31 mouse cellular contexts compared by ENCODE assay signal in genomic region chr4:155433993-155434392, GRCm38 (mm10). TPM values are rescaled to one million over a fixed set of nuclear protein-coding genes. Genes with fewer than 3 reads are reported as not detected.
DNase-seq lines count a peak whose midpoint lies in the region; ATAC-seq and TF ChIP-seq lines count a peak whose summit lies in the region.
"Had no signal": no experiment of that assay in that cellular context is flagged by ENCODE, and none has a peak within 500 bp of the region (broad histone marks: within the 10 kb centered on the region; RNA-seq: fewer than 3 reads in every experiment).

No protein-coding gene starts in this region.

- no peak for TF ChIP-seq POLR2A in heart, adult 2 months (IDR thresholded peaks at IDR 0.05; ENCODE audit: insufficient read depth, low read depth, low read length)
- TF ChIP-seq POLR2A in kidney, adult 2 months (IDR thresholded peaks at IDR 0.05; ENCODE audit: low read depth, low read length), result no peak

- H3K27ac ChIP-seq in heart, adult 2 months, result no peak overlapping the region
- no peak overlapping the region for H3K27ac ChIP-seq in heart, embryonic 12.5 days (ENCODE audit: poor library complexity, severe bottlenecking)
- H3K27ac ChIP-seq in kidney, adult 2 months (ENCODE audit: insufficient read depth, low read depth, low read length), result no peak overlapping the region
- no peak overlapping the region for H3K27ac ChIP-seq in kidney, embryonic 16.5 days (ENCODE audit: low read length)
- H3K27ac ChIP-seq: embryonic facial prominence, embryonic 12.5 days; hindbrain, embryonic 12.5 days; hindbrain, postnatal 0 days; intestine, embryonic 15.5 days; liver, embryonic 12.5 days; midbrain, embryonic 12.5 days; neural tube, embryonic 13.5 days had no signal

- 0 out of 2 replicates have a peak, but pooled peaks have one; percentile 24 for TF ChIP-seq EP300 in heart, adult 2 months (IDR thresholded peaks at IDR 0.05; ENCODE audit: insufficient read depth, low read depth, low read length)

- no peaks in the 10 kb centered on the region for H3K79me2 ChIP-seq in heart, adult 2 months (replicated peaks; ENCODE audit: control insufficient read depth, insufficient read depth, low read length)

- H3K4me2 ChIP-seq in heart, embryonic 12.5 days, result no peak overlapping the region
- H3K4me2 ChIP-seq in kidney, embryonic 16.5 days (replicated peaks; ENCODE audit: low read depth, low read length), result no peak overlapping the region
- H3K4me2 ChIP-seq: embryonic facial prominence, embryonic 12.5 days; hindbrain, embryonic 12.5 days; intestine, embryonic 15.5 days; liver, embryonic 12.5 days; midbrain, embryonic 12.5 days; neural tube, embryonic 13.5 days had no signal

- intact Hi-C loops in heart, adult 2 months (cut with DNase I), result no loop called here

- no peak for DNase-seq in heart, adult 2 months
- peak; percentile 49 for DNase-seq in kidney, adult 2 months
- peak; percentile 10 for DNase-seq in adipocyte (ENCODE audit: low spot score)
- DNase-seq in kidney, postnatal 36 days, result peak; percentile 23 to 39
- no peak for DNase-seq in MN1 (ENCODE audit: low spot score)
- DNase-seq: adrenal gland, postnatal 25 days; cerebellum, adult 11-12 months; cerebellum, adult 9-11 months; embryo, embryonic 11 days; gastrocnemius, postnatal 25 days; layer of hippocampus, postnatal 36 days; left cerebral cortex, postnatal 4 days; liver, postnatal 0 days; lung, postnatal 36 days; right cerebral cortex, postnatal 4 days; thymus, adult 2 months; thymus, postnatal 36 days had no signal

- H3K9me3 ChIP-seq in heart, embryonic 12.5 days (replicated peaks), result 0 out of 2 replicates have a peak, but pooled peaks cover 4% of the 10 kb centered on the region
- H3K9me3 ChIP-seq in kidney, embryonic 16.5 days (ENCODE audit: low read length), result no peaks in the 10 kb centered on the region
- H3K9me3 ChIP-seq: embryonic facial prominence, embryonic 12.5 days; hindbrain, embryonic 12.5 days; intestine, embryonic 15.5 days; liver, embryonic 12.5 days; midbrain, embryonic 12.5 days; neural tube, embryonic 13.5 days had no signal

- no peaks in the 10 kb centered on the region for H3K36me3 ChIP-seq in heart, adult 2 months (ENCODE audit: control insufficient read depth, insufficient read depth, low read length)
- no peaks in the 10 kb centered on the region for H3K36me3 ChIP-seq in heart, embryonic 12.5 days
- H3K36me3 ChIP-seq in kidney, adult 2 months (ENCODE audit: control insufficient read depth, insufficient read depth, low read length), result no peaks in the 10 kb centered on the region
- H3K36me3 ChIP-seq in kidney, embryonic 16.5 days (ENCODE audit: insufficient read depth, low read length), result no peaks in the 10 kb centered on the region
- H3K36me3 ChIP-seq: embryonic facial prominence, embryonic 12.5 days; hindbrain, embryonic 12.5 days; intestine, embryonic 15.5 days; liver, embryonic 12.5 days; midbrain, embryonic 12.5 days; neural tube, embryonic 13.5 days had no signal

- WGBS in heart, adult 2 months, result 24% methylated on average over 5 of the region's 5 CpGs
- WGBS in heart, embryonic 12.5 days, result 54% methylated on average over 5 of the region's 5 CpGs
- WGBS in kidney, adult 2 months, result 52% methylated on average over 5 of the region's 5 CpGs
- WGBS in kidney, embryonic 16.5 days, result 58% methylated on average over 5 of the region's 5 CpGs

- TF ChIP-seq CTCF in heart, adult 2 months (IDR thresholded peaks at IDR 0.05), result no peak
- no peak for TF ChIP-seq CTCF in kidney, adult 2 months (conservative IDR thresholded peaks at IDR 0.05; ENCODE audit: insufficient read depth, insufficient read length, low read depth, low read length)

- no peak for ATAC-seq in heart, embryonic 12.5 days (ENCODE audit: insufficient number of reproducible peaks, low FRiP score)
- ATAC-seq in kidney, embryonic 16.5 days (ENCODE audit: low FRiP score, low TSS enrichment), result no peak
- ATAC-seq: CD4-positive, CD25-positive, alpha-beta regulatory T cell, adult 4 months; forebrain, embryonic 14.5 days; hindbrain, postnatal 0 days; intestine, embryonic 15.5 days; liver, embryonic 12.5 days; liver, postnatal 0 days had no signal

- H3K27me3 ChIP-seq in heart, adult 2 months (ENCODE audit: control insufficient read depth, insufficient read depth, low read length), result no peaks in the 10 kb centered on the region
- H3K27me3 ChIP-seq in heart, embryonic 12.5 days (replicated peaks), result 0 out of 2 replicates have a peak, but pooled peaks cover 5% of the 10 kb centered on the region
- no peaks in the 10 kb centered on the region for H3K27me3 ChIP-seq in kidney, adult 2 months (replicated peaks; ENCODE audit: control insufficient read depth, insufficient read depth, low read length)
- no peaks in the 10 kb centered on the region for H3K27me3 ChIP-seq in kidney, embryonic 16.5 days (ENCODE audit: insufficient read depth, low read length)
- H3K27me3 ChIP-seq: embryonic facial prominence, embryonic 12.5 days; hindbrain, embryonic 12.5 days; intestine, embryonic 15.5 days; midbrain, embryonic 12.5 days; neural tube, embryonic 13.5 days had no signal

- H3K9ac ChIP-seq in heart, adult 2 months (ENCODE audit: low read depth, low read length), result no peak overlapping the region
- no peak overlapping the region for H3K9ac ChIP-seq in heart, embryonic 12.5 days
- H3K9ac ChIP-seq in kidney, embryonic 16.5 days (replicated peaks; ENCODE audit: low read length), result no peak overlapping the region
- H3K9ac ChIP-seq: embryonic facial prominence, embryonic 12.5 days; hindbrain, embryonic 12.5 days; intestine, embryonic 15.5 days; liver, embryonic 12.5 days; liver, postnatal 0 days; midbrain, embryonic 12.5 days; neural tube, embryonic 13.5 days had no signal

- no peak overlapping the region for H3K4me3 ChIP-seq in heart, adult 2 months
- no peak overlapping the region for H3K4me3 ChIP-seq in heart, embryonic 12.5 days
- no peak overlapping the region for H3K4me3 ChIP-seq in kidney, adult 2 months (ENCODE audit: insufficient read depth, low read depth, low read length)
- no peak overlapping the region for H3K4me3 ChIP-seq in kidney, embryonic 16.5 days (ENCODE audit: low read length)
- H3K4me3 ChIP-seq: embryonic facial prominence, embryonic 12.5 days; hindbrain, embryonic 12.5 days; intestine, embryonic 15.5 days; liver, embryonic 12.5 days; midbrain, embryonic 12.5 days; neural tube, embryonic 13.5 days had no signal

- peaks cover 9% of the 10 kb centered on the region for H3K4me1 ChIP-seq in heart, adult 2 months (ENCODE audit: control insufficient read depth, insufficient read depth, low read length)
- H3K4me1 ChIP-seq in heart, embryonic 12.5 days (replicated peaks), result no peaks in the 10 kb centered on the region
- no peaks in the 10 kb centered on the region for H3K4me1 ChIP-seq in kidney, adult 2 months (ENCODE audit: control insufficient read depth, insufficient read depth, low read length)
- H3K4me1 ChIP-seq in kidney, embryonic 16.5 days (ENCODE audit: insufficient read depth, low read length), result no peaks in the 10 kb centered on the region
- H3K4me1 ChIP-seq: embryonic facial prominence, embryonic 12.5 days; hindbrain, embryonic 12.5 days; intestine, embryonic 15.5 days; liver, embryonic 12.5 days; midbrain, embryonic 12.5 days; neural tube, embryonic 13.5 days had no signal

RNA-seq across cellular contexts. Expression of gene Cfap74, which starts 25.0 kb away (rescaled TPM):
- under 1 TPM; 0.26 to 0.32 TPM for total RNA-seq in heart, adult 2 months (2021)
- polyA plus RNA-seq in heart, adult 2 months (2012; rRNA removed), result 0.67 and 0.78 TPM in 2 replicates
- polyA plus RNA-seq in heart, embryonic 12.5 days (2016; fragmentation: Nextera tagmentation; extraction: Ambion mirVana), result 0.87 and 1.3 TPM in 2 replicates
- polyA plus RNA-seq in kidney, adult 2 months (2012; rRNA removed), result 0.27 and 0.42 TPM in 2 replicates
- polyA plus RNA-seq in kidney, embryonic 16.5 days (2015; fragmentation: Nextera tagmentation; extraction: Ambion mirVana), result 1.5 and 1.8 TPM in 2 replicates

RNA-seq across cellular contexts. Expression of gene Tmem52, which starts 34.9 kb away (rescaled TPM):
- total RNA-seq in heart, adult 2 months (2021), result 10 to 100 TPM in 1 of 2 experiments, 1 to 10 TPM in 1; 7.0 to 11.2 TPM
- polyA plus RNA-seq in heart, adult 2 months (2012; rRNA removed), result 2.1 and 4.8 TPM in 2 replicates
- polyA plus RNA-seq in heart, embryonic 12.5 days (2016; fragmentation: Nextera tagmentation; extraction: Ambion mirVana), result not detected in 2 replicates
- polyA plus RNA-seq in kidney, adult 2 months (2012; rRNA removed), result 14.7 and 15.7 TPM in 2 replicates
- polyA plus RNA-seq in kidney, embryonic 16.5 days (2015; fragmentation: Nextera tagmentation; extraction: Ambion mirVana), result 1.9 and 2.2 TPM in 2 replicates
- total RNA-seq: left cerebral cortex, postnatal 4 days; megakaryocyte, adult 5-6 weeks had no signal
- polyA plus RNA-seq: CD4-positive, CD25-positive, alpha-beta regulatory T cell, adult 4 months; embryonic facial prominence, embryonic 12.5 days; forebrain, embryonic 14.5 days; heart, embryonic 16.5 days; hindbrain, embryonic 12.5 days; liver, embryonic 12.5 days; neural tube, embryonic 13.5 days had no signal

RNA-seq across cellular contexts. Expression of gene Gabrd, which starts 36.1 kb away (rescaled TPM):
- total RNA-seq in heart, adult 2 months (2021), result not detected
- polyA plus RNA-seq in heart, adult 2 months (2012; rRNA removed), result 0.06 and 0.32 TPM in 2 replicates
- not detected in 2 replicates for polyA plus RNA-seq in heart, embryonic 12.5 days (2016; fragmentation: Nextera tagmentation; extraction: Ambion mirVana)
- 0.47 and 0.56 TPM in 2 replicates for polyA plus RNA-seq in kidney, adult 2 months (2012; rRNA removed)
- 0.07 TPM in 1 of 2 replicates, not detected in the other for polyA plus RNA-seq in kidney, embryonic 16.5 days (2015; fragmentation: Nextera tagmentation; extraction: Ambion mirVana)
- total RNA-seq: adrenal gland, postnatal 25 days; heart, adult 18-20 months had no signal
- polyA plus RNA-seq: embryonic facial prominence, embryonic 12.5 days; hindbrain, embryonic 12.5 days; liver, embryonic 12.5 days; midbrain, embryonic 12.5 days had no signal

RNA-seq across cellular contexts. Expression of gene Gnb1, which starts 57.2 kb away (rescaled TPM):
- total RNA-seq in heart, adult 2 months (2021), result 100 to 1,000 TPM; 147 to 151 TPM
- polyA plus RNA-seq in heart, adult 2 months (2012; rRNA removed), result 257 and 332 TPM in 2 replicates
- 394 and 400 TPM in 2 replicates for polyA plus RNA-seq in heart, embryonic 12.5 days (2016; fragmentation: Nextera tagmentation; extraction: Ambion mirVana)
- 399 and 462 TPM in 2 replicates for polyA plus RNA-seq in kidney, adult 2 months (2012; rRNA removed)
- polyA plus RNA-seq in kidney, embryonic 16.5 days (2015; fragmentation: Nextera tagmentation; extraction: Ambion mirVana), result 413 and 477 TPM in 2 replicates

Comparison
In these comparisons a context has a peak if more than half of its experiments do, and no peak if none do; other contexts are left out.
1. DNase-seq: peak in kidney, adult 2 months (single experiment), adipocyte (single experiment) and kidney, postnatal 36 days (2 of 2); none in heart, adult 2 months (0 of 2) and MN1 (single experiment).